Mouse (Mus musculus): ENCODE measurements around the gene Rfc5. TPM values are rescaled to one million over a fixed set of nuclear protein-coding genes. Genes with fewer than 3 reads are reported as not detected.
"Not testable (repeated sequence)": the region's sequence is repeated elsewhere in the genome, so short reads cannot be mapped to it uniquely, and the experiment has no call there.

Gene Rfc5
- polyA plus RNA-seq, 1 experiment from 2014 or later = 123 TPM

DNA sequence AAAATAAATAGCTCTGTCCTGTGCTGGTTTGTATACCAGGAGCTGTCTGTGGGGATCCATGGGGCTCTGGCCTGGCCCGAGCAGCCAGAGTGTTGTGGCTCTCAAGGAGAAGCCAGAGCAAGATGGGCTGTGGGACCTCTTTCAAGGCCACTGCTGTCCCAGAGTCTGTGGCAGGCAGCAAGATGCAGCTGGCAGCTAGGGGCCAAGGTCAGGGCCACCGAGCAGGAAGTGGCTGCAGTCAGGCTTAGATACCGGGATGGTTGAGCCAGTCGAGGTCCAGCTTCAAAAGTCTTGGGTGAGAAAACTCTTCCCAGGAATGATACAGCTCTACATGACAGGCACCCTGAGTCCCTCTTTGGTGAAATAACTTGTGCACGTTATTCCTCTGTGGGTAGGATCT is 41.8 kb downstream of the Rfc5 start:
- ATAC-seq (replicated peaks; ENCODE audit: low FRiP score) (no peak), DNase-seq (ENCODE audit: low spot score) (no peak)
- Histone ChIP-seq H3K4me3 (ENCODE audit: low read depth, low read length) (no peak overlapping the region), H3K27ac (ENCODE audit: low read depth, low read length) (no peak overlapping the region), H3K9me3 (ENCODE audit: control insufficient read depth, low read length) (no peaks in the 10 kb centered on the region), H3K9ac (ENCODE audit: low read length) (no peak overlapping the region), H3K4me1 (replicated peaks; ENCODE audit: control insufficient read depth, insufficient read depth, low read length) (no peaks in the 10 kb centered on the region), H3K4me2 (ENCODE audit: low read depth, low read length, severe bottlenecking) (no peak overlapping the region), H3K27me3 (ENCODE audit: control insufficient read depth, insufficient read depth, low read length) (no peaks in the 10 kb centered on the region), H3K36me3 (ENCODE audit: control insufficient read depth, insufficient read depth, low read length) (no peaks in the 10 kb centered on the region)
- 82% methylated on average over 5 of the region's 5 CpGs for WGBS

DNA sequence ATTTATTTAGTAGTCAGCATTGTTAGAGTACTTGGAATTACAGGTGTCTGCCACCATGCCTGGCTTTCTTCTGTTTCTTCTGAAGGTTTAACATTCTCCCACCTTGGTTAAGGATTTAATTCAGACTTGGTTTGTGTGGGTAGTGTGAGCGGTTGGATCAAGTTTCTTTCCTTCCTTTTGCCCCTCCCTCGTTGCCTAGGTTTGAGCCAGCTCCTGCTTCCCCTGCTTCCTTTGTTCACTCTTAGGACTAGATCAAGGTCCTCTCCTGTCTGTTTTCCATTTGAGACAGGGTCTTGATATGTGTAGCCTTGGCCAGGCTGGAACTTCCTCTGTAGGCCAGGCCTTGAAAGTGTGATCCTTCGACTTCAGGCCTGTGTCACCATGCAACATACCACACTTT is 42.6 kb downstream of the Rfc5 start:
- ATAC-seq (replicated peaks; ENCODE audit: low FRiP score) (no peak), DNase-seq (ENCODE audit: low spot score) (no peak)
- no peak overlapping the region for H3K4me2 ChIP-seq (ENCODE audit: low read depth, low read length, severe bottlenecking)
- H3K4me3 ChIP-seq (ENCODE audit: low read depth, low read length) = no peak overlapping the region
- no peaks in the 10 kb centered on the region for H3K27me3 ChIP-seq (ENCODE audit: control insufficient read depth, insufficient read depth, low read length)
- no peaks in the 10 kb centered on the region for H3K36me3 ChIP-seq (ENCODE audit: control insufficient read depth, insufficient read depth, low read length)
- WGBS = 67% methylated on average over 3 of the region's 3 CpGs
- H3K9me3 ChIP-seq (ENCODE audit: control insufficient read depth, low read length) = no peaks in the 10 kb centered on the region
- no peaks in the 10 kb centered on the region for H3K4me1 ChIP-seq (replicated peaks; ENCODE audit: control insufficient read depth, insufficient read depth, low read length)
- H3K27ac ChIP-seq (ENCODE audit: low read depth, low read length) = no peak overlapping the region
- H3K9ac ChIP-seq (ENCODE audit: low read length) = no peak overlapping the region

DNA sequence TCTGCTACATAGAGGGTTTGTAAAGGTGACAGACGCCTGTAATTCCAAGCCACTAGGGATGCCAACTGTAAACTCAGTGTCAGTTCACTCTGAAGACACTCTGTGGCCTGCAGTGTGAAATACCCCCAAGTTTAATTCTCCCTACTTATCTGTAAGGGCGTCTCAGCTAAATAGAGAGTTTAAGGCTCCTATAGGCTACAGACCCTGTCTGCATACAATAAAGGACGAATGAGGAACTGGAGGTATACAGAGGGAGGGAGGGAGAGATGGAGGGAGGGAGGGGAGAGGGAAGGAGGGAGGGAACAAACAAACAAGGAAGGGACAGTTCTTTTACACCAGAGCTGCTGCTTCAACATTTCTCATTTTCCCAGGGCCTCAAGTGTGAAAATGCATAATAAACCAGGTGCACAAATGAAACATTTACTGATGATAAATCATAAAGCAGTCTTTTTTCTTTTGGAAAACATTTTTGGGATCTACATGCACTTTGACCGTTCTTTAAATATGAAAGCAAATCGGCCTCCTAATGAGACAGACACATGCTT is 43.3 kb downstream of the Rfc5 start:
- Histone ChIP-seq H3K36me3 (ENCODE audit: control insufficient read depth, insufficient read depth, low read length) (no peaks in the 10 kb centered on the region), H3K4me1 (replicated peaks; ENCODE audit: control insufficient read depth, insufficient read depth, low read length) (no peaks in the 10 kb centered on the region), H3K27ac (ENCODE audit: low read depth, low read length) (no peak overlapping the region), H3K9ac (ENCODE audit: low read length) (no peak overlapping the region), H3K9me3 (ENCODE audit: control insufficient read depth, low read length) (no peaks in the 10 kb centered on the region), H3K27me3 (ENCODE audit: control insufficient read depth, insufficient read depth, low read length) (no peaks in the 10 kb centered on the region), H3K4me2 (ENCODE audit: low read depth, low read length, severe bottlenecking) (no peak overlapping the region), H3K4me3 (ENCODE audit: low read depth, low read length) (no peak overlapping the region)
- WGBS = 74% methylated on average over 5 of the region's 5 CpGs
- ATAC-seq (replicated peaks; ENCODE audit: low FRiP score) (no peak), DNase-seq (ENCODE audit: low spot score) (no peak)

DNA sequence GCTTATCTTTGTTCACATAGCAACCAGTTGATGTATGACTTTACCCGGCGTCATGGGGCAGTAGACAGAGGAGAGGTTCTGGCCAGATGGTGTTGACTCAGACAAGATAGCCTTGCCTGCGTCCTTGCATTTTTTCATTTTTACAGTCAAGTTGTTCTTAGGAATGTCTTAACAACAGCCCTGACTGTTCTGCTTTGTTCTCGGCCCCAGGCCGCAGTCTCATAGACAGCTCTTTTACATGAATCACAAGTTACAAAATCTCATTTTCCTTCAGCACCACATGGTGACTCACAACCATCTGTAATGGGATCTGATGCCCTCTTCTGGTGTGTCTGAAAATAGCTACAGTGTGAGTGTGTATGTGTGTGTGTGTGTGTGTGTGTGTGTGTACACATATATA is 44.4 kb downstream of the Rfc5 start:
- WGBS = 94% methylated on average over 5 of the region's 5 CpGs
- H3K36me3 ChIP-seq (ENCODE audit: control insufficient read depth, insufficient read depth, low read length); H3K9ac ChIP-seq (ENCODE audit: low read length); H3K27ac ChIP-seq (ENCODE audit: low read depth, low read length); H3K9me3 ChIP-seq (ENCODE audit: control insufficient read depth, low read length); DNase-seq (ENCODE audit: low spot score); H3K4me2 ChIP-seq (ENCODE audit: low read depth, low read length, severe bottlenecking); H3K27me3 ChIP-seq (ENCODE audit: control insufficient read depth, insufficient read depth, low read length); H3K4me1 ChIP-seq (replicated peaks; ENCODE audit: control insufficient read depth, insufficient read depth, low read length); ATAC-seq (replicated peaks; ENCODE audit: low FRiP score); H3K4me3 ChIP-seq (ENCODE audit: low read depth, low read length): not testable (repeated sequence)

DNA sequence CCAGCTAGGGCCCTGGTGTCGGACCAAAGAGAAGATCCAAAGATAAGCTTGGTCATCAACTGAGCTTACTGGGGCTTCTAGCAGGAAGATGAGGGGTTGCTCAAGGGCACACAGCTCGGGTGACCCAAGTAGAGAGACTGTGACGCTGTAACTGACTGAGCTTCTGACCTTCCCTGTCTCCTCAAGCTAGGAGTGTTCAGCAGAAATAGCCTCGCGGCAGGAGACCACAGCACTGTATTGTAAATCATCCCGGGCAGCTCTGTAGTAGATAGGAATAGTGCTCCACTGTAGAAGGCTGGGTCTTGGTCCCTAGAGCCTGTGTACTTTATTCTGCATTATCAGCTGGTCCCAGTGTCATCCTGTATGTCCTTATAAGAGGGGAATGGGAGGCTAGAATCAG is 47.0 kb downstream of the Rfc5 start:
- Histone ChIP-seq H3K4me3 (ENCODE audit: low read depth, low read length) (no peak overlapping the region), H3K27me3 (ENCODE audit: control insufficient read depth, insufficient read depth, low read length) (no peaks in the 10 kb centered on the region), H3K9ac (ENCODE audit: low read length) (no peak overlapping the region), H3K9me3 (ENCODE audit: control insufficient read depth, low read length) (no peaks in the 10 kb centered on the region), H3K36me3 (ENCODE audit: control insufficient read depth, insufficient read depth, low read length) (no peaks in the 10 kb centered on the region), H3K4me1 (replicated peaks; ENCODE audit: control insufficient read depth, insufficient read depth, low read length) (no peaks in the 10 kb centered on the region), H3K27ac (ENCODE audit: low read depth, low read length) (no peak overlapping the region), H3K4me2 (ENCODE audit: low read depth, low read length, severe bottlenecking) (no peak overlapping the region)
- 88% methylated on average over 6 of the region's 6 CpGs for WGBS
- ATAC-seq (replicated peaks; ENCODE audit: low FRiP score) (no peak), DNase-seq (ENCODE audit: low spot score) (no peak)

DNA sequence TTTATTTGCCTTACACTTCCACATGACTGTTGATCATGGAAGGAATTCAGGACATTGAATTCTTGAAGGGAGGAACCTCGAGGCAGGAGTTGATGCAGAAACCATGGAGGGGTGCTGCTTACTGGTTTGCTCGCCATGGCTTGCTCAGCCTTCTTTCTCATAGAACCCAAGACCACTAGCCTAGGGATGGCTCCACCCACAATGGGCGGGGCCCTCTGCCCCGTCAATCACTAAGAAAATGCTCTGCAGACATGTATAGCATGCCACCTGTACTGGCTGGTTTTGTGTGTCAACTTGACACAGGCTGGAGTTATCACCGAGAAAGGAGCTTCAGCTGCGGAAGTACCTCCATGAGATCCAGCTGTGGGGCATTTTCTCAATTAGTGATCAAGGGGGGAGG is 48.8 kb downstream of the Rfc5 start:
- H3K36me3 ChIP-seq (ENCODE audit: control insufficient read depth, insufficient read depth, low read length) = no peaks in the 10 kb centered on the region
- 84% methylated on average over 6 of the region's 6 CpGs for WGBS
- H3K4me3 ChIP-seq (ENCODE audit: low read depth, low read length) = no peak overlapping the region
- no peak for DNase-seq (ENCODE audit: low spot score)
- H3K27me3 ChIP-seq (ENCODE audit: control insufficient read depth, insufficient read depth, low read length) = no peaks in the 10 kb centered on the region
- H3K9me3 ChIP-seq (ENCODE audit: control insufficient read depth, low read length) = no peaks in the 10 kb centered on the region
- no peak overlapping the region for H3K4me2 ChIP-seq (ENCODE audit: low read depth, low read length, severe bottlenecking)
- ATAC-seq (replicated peaks; ENCODE audit: low FRiP score) = no peak
- H3K4me1 ChIP-seq (replicated peaks; ENCODE audit: control insufficient read depth, insufficient read depth, low read length) = no peaks in the 10 kb centered on the region
- H3K9ac ChIP-seq (ENCODE audit: low read length) = no peak overlapping the region
- no peak overlapping the region for H3K27ac ChIP-seq (ENCODE audit: low read depth, low read length)

GRCm38 (mm10) chr5:117338503-117338902 is 50.3 kb downstream of the Rfc5 start:
- H3K4me2 ChIP-seq (ENCODE audit: low read depth, low read length, severe bottlenecking) = no peak overlapping the region
- H3K27me3 ChIP-seq (ENCODE audit: control insufficient read depth, insufficient read depth, low read length) = no peaks in the 10 kb centered on the region
- no peaks in the 10 kb centered on the region for H3K36me3 ChIP-seq (ENCODE audit: control insufficient read depth, insufficient read depth, low read length)
- WGBS = 87% methylated on average over 8 of the region's 8 CpGs
- no peak overlapping the region for H3K4me3 ChIP-seq (ENCODE audit: low read depth, low read length)
- no peak for ATAC-seq (replicated peaks; ENCODE audit: low FRiP score)
- no peak overlapping the region for H3K27ac ChIP-seq (ENCODE audit: low read depth, low read length)
- no peak for DNase-seq (ENCODE audit: low spot score)
- H3K9me3 ChIP-seq (ENCODE audit: control insufficient read depth, low read length) = no peaks in the 10 kb centered on the region
- H3K9ac ChIP-seq (ENCODE audit: low read length) = no peak overlapping the region
- H3K4me1 ChIP-seq (replicated peaks; ENCODE audit: control insufficient read depth, insufficient read depth, low read length) = no peaks in the 10 kb centered on the region

DNA sequence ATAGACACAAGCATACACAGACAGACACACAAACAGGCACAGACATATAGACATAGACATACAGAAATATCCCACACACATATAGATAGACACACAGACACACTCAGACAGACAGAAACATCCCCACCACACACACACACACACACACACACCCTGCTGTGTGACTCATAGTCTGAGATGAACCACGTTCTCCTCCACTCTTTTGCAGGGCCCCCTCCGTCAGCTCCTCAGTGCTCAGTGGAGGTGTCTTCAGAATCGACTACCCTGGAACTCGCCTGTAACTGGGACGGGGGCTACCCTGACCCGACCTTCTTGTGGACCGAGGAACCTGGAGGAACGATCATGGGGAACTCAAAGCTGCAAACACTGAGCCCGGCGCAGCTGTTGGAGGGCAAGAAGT is 50.8 kb downstream of the Rfc5 start:
- H3K27ac ChIP-seq (ENCODE audit: low read depth, low read length) = no peak overlapping the region
- WGBS = 92% methylated on average over 10 of the region's 10 CpGs
- no peak overlapping the region for H3K4me2 ChIP-seq (ENCODE audit: low read depth, low read length, severe bottlenecking)
- no peak for ATAC-seq (replicated peaks; ENCODE audit: low FRiP score)
- no peaks in the 10 kb centered on the region for H3K4me1 ChIP-seq (replicated peaks; ENCODE audit: control insufficient read depth, insufficient read depth, low read length)
- H3K4me3 ChIP-seq (ENCODE audit: low read depth, low read length) = no peak overlapping the region
- no peaks in the 10 kb centered on the region for H3K36me3 ChIP-seq (ENCODE audit: control insufficient read depth, insufficient read depth, low read length)
- no peaks in the 10 kb centered on the region for H3K27me3 ChIP-seq (ENCODE audit: control insufficient read depth, insufficient read depth, low read length)
- no peak for DNase-seq (ENCODE audit: low spot score)
- H3K9me3 ChIP-seq (ENCODE audit: control insufficient read depth, low read length) = no peaks in the 10 kb centered on the region
- H3K9ac ChIP-seq (ENCODE audit: low read length) = no peak overlapping the region

DNA sequence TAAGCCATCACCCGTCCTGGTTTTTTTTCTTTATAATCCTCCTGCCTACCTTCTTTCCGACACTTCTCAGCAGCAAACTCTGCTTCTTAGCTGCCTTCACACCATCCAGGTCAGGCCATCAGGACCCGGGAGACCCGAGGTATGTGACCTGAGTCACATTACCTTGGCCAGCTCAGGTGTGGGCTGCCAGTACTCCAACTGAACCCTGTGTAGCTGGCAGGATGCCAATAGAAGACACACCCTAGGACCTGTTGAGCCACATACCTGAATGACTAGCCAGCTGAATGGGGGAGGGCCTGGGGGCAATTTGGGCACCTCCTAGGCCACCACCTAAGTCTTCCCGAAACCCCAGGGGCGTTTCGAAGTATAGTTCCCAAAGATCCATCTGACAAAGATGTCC is 58.4 kb downstream of the Rfc5 start:
- no peak overlapping the region for H3K27ac ChIP-seq (ENCODE audit: low read depth, low read length)
- 89% methylated on average over 7 of the region's 7 CpGs for WGBS

More for the DNA sequence above, 58.4 kb downstream of the Rfc5 start:
- ATAC-seq (replicated peaks; ENCODE audit: low FRiP score) (no peak), DNase-seq (ENCODE audit: low spot score) (no peak)
- Histone ChIP-seq H3K9me3 (ENCODE audit: control insufficient read depth, low read length) (no peaks in the 10 kb centered on the region), H3K9ac (ENCODE audit: low read length) (no peak overlapping the region), H3K36me3 (ENCODE audit: control insufficient read depth, insufficient read depth, low read length) (no peaks in the 10 kb centered on the region), H3K4me2 (ENCODE audit: low read depth, low read length, severe bottlenecking) (no peak overlapping the region), H3K4me3 (ENCODE audit: low read depth, low read length) (no peak overlapping the region), H3K27me3 (ENCODE audit: control insufficient read depth, insufficient read depth, low read length) (no peaks in the 10 kb centered on the region), H3K4me1 (replicated peaks; ENCODE audit: control insufficient read depth, insufficient read depth, low read length) (no peaks in the 10 kb centered on the region)

Data from forebrain, embryonic 11.5 days (tissue).